Mouse (Mus musculus) left cerebral cortex, postnatal 14 days (tissue): Measurements from ENCODE around the gene Atp6v0b. TPM values are rescaled to one million over a fixed set of nuclear protein-coding genes. Genes with fewer than 3 reads are reported as not detected.

Experiments
- DNase-seq, 2 experiments: peaks; one replicate each; pipeline ENCODE4 v3.0.0; 2021 to 2022; ENCODE audit warnings: low spot score in 2 of 2, mixed read lengths in 1 of 2
- intact Hi-C: fragments of 180-260 bp; cut with DNase I; formaldehyde crosslinking; loops from one replicate; pipeline ENCODE4 v1.15.1; 2025
- total RNA-seq, 2 experiments: library from RNA; stranded (reverse); gene quantifications; 2 replicates each; pipeline ENCODE4 v1.2.3; 2021

Gene Atp6v0b
- total RNA-seq, 2 experiments from 2014 or later: 486 to 488 TPM

DNA sequence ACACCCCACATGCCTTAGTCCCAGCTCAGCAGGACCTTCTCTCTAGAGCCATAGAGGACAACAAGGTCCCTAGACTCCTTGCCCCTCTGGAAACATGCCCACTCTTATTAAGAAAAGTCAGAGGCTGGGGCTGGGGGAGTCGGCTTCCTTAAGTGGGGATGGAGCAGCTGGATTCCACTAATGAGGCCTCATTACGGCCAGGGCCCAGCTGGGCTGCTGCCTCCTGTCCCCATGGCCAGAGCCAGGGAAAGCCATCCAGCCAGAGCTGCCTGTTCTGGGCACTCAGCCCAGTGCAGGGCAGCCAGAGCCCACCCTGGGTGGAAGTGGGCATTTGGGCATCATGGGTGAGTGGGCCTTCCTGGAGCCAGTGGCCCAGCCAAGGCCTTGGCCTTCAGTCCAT lies 40.1 kb downstream of the Atp6v0b start:
- intact Hi-C loops: no loop called here
- DNase-seq: peak; percentile 45 to 51

DNA sequence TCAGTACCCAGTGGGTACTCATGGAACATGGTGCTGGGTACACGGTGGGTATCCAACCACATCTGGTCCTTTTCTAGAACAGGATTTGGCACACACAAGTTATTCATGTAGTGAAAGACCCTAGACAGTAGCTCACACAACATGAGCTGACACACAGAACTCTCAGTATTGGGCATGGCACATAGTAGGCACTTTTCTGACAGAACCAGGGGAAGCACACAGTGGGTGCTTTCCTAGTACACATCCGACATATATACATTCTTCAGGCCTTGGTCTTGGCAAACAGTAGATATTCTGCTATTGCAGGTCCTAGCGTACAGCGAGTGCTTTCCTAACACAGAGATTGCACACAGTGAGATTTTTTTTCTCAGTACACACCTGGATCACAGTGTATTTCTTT lies 40.9 kb downstream of the Atp6v0b start:
- no peak for DNase-seq
- intact Hi-C loops: no loop called here

DNA sequence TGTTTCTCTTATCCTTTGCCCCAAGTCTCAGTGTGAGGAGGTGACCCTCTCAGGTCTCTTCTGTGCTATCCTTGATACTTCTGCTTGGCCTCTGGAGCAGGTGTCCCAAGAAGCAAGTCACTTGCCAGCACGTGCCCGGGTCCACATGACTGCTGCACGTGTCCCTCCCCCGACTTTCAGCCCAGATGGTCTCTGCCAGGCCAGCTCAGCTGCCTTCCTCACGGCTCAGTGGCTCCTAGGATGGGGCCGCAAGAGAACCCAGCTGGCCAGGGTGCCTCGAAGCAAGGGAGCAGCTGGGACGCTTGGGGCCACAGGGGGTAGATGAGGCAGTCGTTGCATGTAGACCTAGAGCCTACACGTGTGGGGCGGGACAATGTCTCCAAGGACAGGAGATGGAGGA lies 41.8 kb downstream of the Atp6v0b start:
- DNase-seq: no peak
- intact Hi-C loops: no loop called here

DNA sequence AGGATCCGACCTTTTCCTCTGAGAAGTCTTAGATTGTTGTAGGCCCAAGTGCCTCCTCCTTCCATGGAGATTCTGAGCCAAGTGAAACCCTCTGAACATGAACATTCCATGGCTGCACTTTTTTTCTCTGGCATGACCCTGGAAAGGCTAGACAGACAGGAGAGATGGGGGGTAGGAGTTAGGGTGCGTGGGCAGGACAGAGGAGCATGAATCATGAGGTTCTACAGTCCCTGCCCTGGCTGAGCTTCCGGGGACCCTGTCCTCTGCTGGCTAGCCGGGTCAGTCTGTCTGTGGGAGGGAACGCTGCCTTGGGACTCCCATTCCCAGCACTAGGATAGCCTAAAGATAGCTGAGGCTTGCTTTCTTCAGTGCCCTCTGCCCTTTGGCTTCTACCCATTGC lies 42.7 kb downstream of the Atp6v0b start:
- no peak for DNase-seq
- intact Hi-C loops: no loop called here

DNA sequence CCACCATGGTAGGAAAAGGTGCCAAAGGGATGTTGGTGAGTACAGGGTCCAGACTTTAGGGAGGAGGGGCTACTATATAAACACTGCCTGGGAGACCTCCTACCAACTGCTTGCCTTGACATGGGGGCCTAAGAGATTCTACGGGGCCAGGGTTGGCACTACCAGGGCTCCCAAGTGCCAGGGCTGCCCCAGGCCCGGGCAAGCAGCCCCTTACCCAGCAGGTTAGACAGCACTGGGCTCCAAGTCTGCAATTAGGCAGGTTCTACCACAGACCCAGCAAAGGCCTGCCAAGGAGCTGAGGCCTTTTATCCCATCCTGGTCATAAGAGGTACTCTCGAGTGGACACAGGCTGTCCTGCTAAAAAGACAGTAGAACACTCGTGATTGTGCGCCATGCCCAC lies 44.0 kb downstream of the Atp6v0b start:
- intact Hi-C loops: no loop called here
- no peak for DNase-seq

DNA sequence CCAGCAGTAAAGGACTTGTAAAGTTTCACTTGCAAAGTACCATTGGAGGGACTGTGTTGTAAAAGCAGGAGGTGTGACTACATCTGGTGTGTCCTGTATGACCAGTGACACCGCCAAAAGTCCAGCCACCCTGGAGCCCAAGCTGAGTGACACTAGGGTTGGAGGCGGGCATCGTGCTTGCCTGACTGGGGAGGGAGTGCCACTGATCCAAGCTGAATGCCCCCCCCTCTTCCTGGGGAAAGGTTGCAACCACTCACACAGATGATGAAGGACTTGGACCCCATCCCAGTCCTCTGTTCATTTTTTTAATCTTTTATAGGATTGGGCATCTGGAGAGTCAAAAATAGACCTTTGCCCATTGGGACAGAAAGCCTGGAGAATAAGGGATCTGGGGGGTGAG lies 45.6 kb downstream of the Atp6v0b start:
- DNase-seq: no peak
- intact Hi-C loops: no loop called here

DNA sequence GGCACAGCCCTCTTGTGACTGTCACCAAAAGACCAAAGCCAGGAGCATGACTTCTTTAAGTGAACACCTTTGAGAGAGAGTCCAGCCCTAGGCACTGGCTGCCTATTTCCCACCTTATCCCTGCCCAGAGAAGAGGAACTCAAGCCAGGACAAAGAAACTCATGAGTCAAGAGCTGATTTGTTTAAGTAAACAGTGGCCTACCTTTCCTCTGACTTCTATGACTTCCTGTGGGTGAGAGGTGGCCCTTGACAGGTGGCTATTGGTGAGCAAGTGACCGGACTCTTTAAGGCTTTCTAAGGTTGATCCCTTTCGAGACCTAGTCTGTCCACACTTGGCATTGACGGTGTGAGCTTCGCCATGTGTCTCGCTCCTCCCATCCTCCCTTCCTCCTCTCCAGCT lies 46.3 kb downstream of the Atp6v0b start:
- intact Hi-C loops: no loop called here

DNA sequence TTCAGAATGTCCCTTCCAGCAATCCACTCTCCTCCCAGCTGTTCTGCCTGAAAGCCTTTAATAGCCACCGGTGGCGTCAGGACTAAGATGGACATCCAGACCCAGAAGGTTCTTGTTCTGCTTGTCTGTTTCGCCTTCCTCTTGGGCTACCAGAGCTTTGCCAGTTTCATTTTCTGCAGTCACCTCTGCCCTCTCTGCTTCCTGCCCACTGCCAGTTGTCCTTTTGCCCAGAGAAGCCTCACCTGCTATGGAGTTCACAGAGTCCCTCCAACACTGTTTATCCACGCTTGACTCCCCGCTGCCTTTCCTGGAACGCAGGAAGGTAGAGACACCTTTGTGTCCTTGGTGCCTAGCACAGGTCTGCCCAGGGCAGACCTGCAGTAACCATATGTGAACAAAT lies 47.8 kb downstream of the Atp6v0b start:
- no peak for DNase-seq
- intact Hi-C loops: loop anchor here (10.0 kb wide), 1 partner anchor 245 kb away; no protein-coding TSS in a partner anchor

More for the DNA sequence above, 46.3 kb downstream of the Atp6v0b start:
- no peak for DNase-seq

DNA sequence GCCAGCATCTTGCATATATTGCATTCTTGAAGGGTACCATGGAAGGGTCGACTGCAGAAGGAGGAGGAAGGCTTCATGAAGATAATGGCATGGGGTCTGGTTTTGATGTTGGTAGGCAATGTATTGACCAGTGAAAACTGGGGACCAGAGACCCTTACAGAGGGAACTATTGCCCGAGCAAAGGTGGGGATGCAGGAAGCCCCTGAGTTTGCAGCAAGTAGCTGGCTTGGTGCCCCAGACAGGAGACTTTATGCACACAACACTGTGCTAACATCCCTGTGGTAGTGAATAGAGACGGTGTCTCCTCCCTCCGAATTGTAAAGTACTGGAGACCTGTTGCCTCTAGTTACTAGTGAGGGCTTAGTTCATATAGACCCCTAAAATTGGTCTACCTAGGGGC lies 49.9 kb downstream of the Atp6v0b start:
- intact Hi-C loops: loop anchor here (2.0 to 10.0 kb wide), 2 partner anchors 22 to 248 kb away; no protein-coding TSS in a partner anchor

DNA sequence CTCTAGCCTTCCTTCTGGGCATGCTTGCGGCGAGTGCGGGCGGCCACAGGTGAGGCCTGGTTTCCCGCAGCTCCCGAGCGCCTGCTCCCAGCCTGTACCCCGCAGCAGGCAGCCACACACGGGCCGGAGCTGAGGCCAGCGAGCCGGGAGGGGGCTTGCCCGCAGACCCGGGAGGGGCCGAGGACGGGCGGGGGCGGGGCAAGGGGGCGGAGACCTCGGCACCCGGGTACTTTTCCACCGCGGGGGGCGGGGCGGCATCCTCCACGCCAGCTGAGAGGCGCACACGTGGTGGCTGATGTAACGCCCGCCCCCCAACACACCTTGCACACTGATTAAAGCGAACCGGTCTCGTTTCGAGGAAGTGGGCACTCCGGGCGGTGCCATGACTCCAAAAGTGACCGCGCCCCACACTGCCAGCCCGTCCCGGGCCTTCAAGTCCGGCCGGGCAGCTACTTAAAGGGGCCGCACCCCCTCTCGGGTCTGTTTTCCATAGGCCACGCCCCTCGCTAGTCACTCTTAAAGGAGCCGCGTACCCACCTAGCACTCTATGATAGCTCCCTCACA lies 50.8 kb downstream of the Atp6v0b start:
- intact Hi-C loops: loop anchor here (2.0 to 10.0 kb wide), 2 partner anchors 23 to 249 kb away; no protein-coding TSS in a partner anchor
- peak; percentile 85 to 87 for DNase-seq

More for the DNA sequence above, 49.9 kb downstream of the Atp6v0b start:
- DNase-seq: no peak

DNA sequence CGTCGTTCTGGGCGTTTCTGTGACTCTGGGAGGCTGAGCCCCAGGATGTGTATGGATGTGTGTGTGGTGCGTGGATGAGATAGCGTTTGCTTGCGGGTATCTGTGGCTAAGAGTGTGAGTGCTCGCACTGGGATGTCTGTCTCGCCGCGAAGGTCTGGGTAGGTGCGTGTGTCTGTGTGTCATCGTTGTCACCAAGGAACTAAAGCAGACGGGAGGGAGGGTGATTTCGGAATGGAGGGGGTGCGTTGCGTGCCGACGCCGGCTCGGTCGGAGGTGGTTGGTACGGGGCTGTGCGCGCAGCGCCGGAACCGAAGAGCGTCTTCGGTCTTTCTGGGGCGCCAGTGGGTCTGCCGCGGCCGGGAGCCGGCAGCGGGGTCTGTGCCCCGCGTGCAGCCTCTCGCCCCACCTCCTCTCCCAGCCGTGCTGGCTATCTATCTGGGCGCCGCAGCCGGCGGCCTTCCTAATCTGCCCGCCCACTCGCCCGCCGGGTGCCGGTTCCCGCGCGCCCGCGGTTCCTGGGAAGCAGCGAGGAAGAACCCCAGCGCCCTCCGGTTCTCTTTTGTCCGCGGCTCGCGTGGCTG lies 51.5 kb downstream of the Atp6v0b start:
- DNase-seq: peak; percentile 66 to 75
- intact Hi-C loops: loop anchor here (2.0 to 10.0 kb wide), 2 partner anchors 23 to 249 kb away; no protein-coding TSS in a partner anchor

DNA sequence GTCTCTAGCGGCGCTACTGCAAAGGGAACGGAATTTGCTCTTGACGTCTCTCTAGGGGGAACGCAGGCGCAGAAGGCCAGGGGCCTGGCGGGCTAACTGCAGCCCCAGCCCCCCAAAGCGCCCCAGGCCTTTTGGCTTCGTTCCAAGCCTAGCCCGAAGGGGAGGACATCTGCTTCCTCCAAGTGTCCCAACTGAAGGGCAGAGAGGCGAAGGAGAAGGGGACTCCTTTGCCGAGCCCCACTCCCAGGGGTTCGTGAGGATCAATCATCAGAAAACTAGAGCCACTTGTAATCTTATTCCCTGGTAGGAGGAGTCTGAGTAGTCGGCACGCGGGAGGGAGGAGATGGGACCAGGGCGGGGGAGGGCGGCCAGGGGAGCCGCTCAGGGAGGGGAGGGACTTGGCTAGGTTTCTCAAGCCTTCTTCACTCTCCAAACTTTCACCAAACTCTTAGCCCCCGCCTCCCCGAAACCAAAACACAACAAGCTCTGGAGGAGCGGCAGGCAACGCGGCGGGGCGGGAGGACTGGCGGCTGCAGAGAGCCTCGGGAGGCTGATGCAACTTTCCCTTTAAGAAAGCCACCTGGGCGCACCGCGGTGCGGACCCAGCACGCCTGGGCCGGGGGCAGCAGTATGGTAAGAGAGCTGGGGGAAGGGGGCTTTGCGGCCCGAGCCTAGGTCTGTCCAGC lies 52.1 kb downstream of the Atp6v0b start:
- DNase-seq: peak; percentile 50 to 52
- intact Hi-C loops: loop anchor here (10.0 kb wide), 1 partner anchor 250 kb away; no protein-coding TSS in a partner anchor

DNA sequence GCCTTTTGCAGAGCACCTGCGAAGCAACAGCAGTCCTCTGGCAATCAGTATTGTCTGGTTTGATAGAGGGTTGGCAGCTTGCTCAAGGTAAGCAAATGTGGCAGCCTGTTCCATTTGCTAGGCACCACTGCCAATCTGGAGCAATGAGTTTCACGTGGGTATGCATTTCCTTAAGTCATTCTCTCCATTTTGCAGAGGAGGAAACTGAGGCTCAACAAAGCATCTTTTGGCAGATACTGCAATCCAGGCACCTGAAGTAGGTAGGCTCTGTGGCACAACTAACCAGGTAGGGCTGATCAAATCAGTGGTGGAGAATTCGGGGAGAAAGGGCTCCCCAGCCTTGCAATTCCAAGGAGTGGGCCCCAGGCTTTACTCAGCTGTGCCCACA lies 52.7 kb downstream of the Atp6v0b start, which contains the start of gene Slc6a9:
Slc6a9 (plus strand) TSS at position 50 of the 388 bp plus-strand sequence.
- DNase-seq: no peak
- intact Hi-C loops: loop anchor here (10.0 kb wide), 1 partner anchor 250 kb away; no protein-coding TSS in a partner anchor

Other genes with a start within 250 kb of the Atp6v0b start
- gene Dmap1, start 205.1 kb downstream of the Atp6v0b start, total RNA-seq: 10 to 100 TPM; 35.9 to 36.0 TPM
- not detected for gene Gm12845, start 162.9 kb downstream of the Atp6v0b start, total RNA-seq
- gene Klf17, start 121.7 kb downstream of the Atp6v0b start, total RNA-seq: not detected
- gene Slc6a9, start 52.8 kb downstream of the Atp6v0b start, total RNA-seq: 10 to 100 TPM; 32.4 to 33.5 TPM
- gene Ccdc24, start 14.8 kb downstream of the Atp6v0b start, total RNA-seq: 1 to 10 TPM; 2.1 to 2.8 TPM
- 100 to 1,000 TPM; 136 to 144 TPM for gene B4galt2, start 3.8 kb downstream of the Atp6v0b start, total RNA-seq
- gene Dph2, start 4.7 kb upstream of the Atp6v0b start, total RNA-seq: 1 to 10 TPM; 9.0 to 9.1 TPM
- 100 to 1,000 TPM; 124 to 125 TPM for gene Ipo13, start 27.7 kb upstream of the Atp6v0b start, total RNA-seq
- 1 to 10 TPM; 1.8 to 2.3 TPM for gene Artn, start 42.4 kb upstream of the Atp6v0b start, total RNA-seq
- 10 to 100 TPM; 41.4 to 45.3 TPM for gene St3gal3, start 247.6 kb upstream of the Atp6v0b start, total RNA-seq